Mouse (Mus musculus) G1E-ER4 (cell line): Measurements from ENCODE around the gene Myl7. TPM values are rescaled to one million over a fixed set of nuclear protein-coding genes. Genes with fewer than 3 reads are reported as not detected.

Experiments
- GATA1 ChIP-seq: IDR thresholded peaks from one replicate; pipeline ENCODE4 v1.8.0; 2012; ENCODE audit warnings: low read length, inconsistent platforms
- polyA plus RNA-seq: library from polyadenylated mRNA; stranded (reverse); fragments of >175 nt; gene quantifications from 2 replicates; pipeline ENCODE4 v1.2.3, GENCODE M21; 2012

Myl7 gene
- not detected in 2 replicates for polyA plus RNA-seq

GRCm38 (mm10) chr11:5898531-5898930 is at the start of gene Myl7:
Gene Myl7 (minus strand): TSS chr11:5898782.
- TF ChIP-seq GATA1, result no peak

GRCm38 (mm10) chr11:5947796-5948195 is 49.2 kb upstream of the Myl7 start:
- TF ChIP-seq GATA1, result no peak

GRCm38 (mm10) chr11:5945096-5945495 is 46.5 kb upstream of the Myl7 start:
- TF ChIP-seq GATA1, result no peak

GRCm38 (mm10) chr11:5942966-5943365 is 44.4 kb upstream of the Myl7 start:
- TF ChIP-seq GATA1, result no peak

- TF ChIP-seq GATA1, result no peak
Measured at GRCm38 (mm10) chr11:5930578-5930977, 32.0 kb upstream of the Myl7 start.

GRCm38 (mm10) chr11:5926696-5927220 is 28.2 kb upstream of the Myl7 start:
- no peak for TF ChIP-seq GATA1

GRCm38 (mm10) chr11:5924699-5925098 is 26.1 kb upstream of the Myl7 start:
- TF ChIP-seq GATA1, result no peak

GRCm38 (mm10) chr11:5920323-5920960 is 21.9 kb upstream of the Myl7 start:
- no peak for TF ChIP-seq GATA1

- no peak for TF ChIP-seq GATA1
Measured at GRCm38 (mm10) chr11:5919606-5920005, 21.0 kb upstream of the Myl7 start.

GRCm38 (mm10) chr11:5918111-5918510 is 19.5 kb upstream of the Myl7 start:
- no peak for TF ChIP-seq GATA1

- TF ChIP-seq GATA1, result no peak
Measured at GRCm38 (mm10) chr11:5916178-5916548, 17.6 kb upstream of the Myl7 start.

- no peak for TF ChIP-seq GATA1
Measured at GRCm38 (mm10) chr11:5915429-5916177, 17.0 kb upstream of the Myl7 start.

GRCm38 (mm10) chr11:5914940-5915339 is 16.4 kb upstream of the Myl7 start:
- no peak for TF ChIP-seq GATA1

GRCm38 (mm10) chr11:5913936-5914335 is 15.4 kb upstream of the Myl7 start:
- TF ChIP-seq GATA1, result no peak

GRCm38 (mm10) chr11:5913256-5913655 is 14.7 kb upstream of the Myl7 start:
- no peak for TF ChIP-seq GATA1

- no peak for TF ChIP-seq GATA1
Measured at GRCm38 (mm10) chr11:5912635-5913034, 14.1 kb upstream of the Myl7 start.

- TF ChIP-seq GATA1, result no peak
Measured at GRCm38 (mm10) chr11:5908642-5909041, 10.1 kb upstream of the Myl7 start.
